Mouse (Mus musculus) MN1 (cell line): Measurements from ENCODE around the gene Atp4b.

Experiments
- DNase-seq: peaks from one replicate; pipeline ENCODE4 v3.0.0-alpha.2; 2016; ENCODE audit warnings: low spot score

Atp4b gene

DNA sequence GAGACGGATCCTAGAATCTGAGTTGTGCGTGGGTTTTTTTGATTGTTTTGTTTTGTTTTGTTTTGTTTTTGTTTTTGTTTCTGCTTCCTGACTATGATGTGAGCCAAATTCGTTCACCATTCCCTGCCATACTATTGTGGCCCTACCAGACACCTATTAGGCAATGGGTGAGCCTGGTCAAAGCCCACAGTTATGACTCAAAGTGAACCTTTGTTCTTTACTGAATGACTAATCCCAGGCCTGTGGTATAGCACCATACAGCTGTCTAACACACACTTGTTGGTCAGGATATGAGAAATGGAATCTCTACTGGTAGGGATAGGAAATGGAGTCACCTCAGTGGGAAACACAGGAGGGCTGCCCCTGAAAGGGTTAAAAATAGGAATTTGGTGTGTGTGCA is 14.1 kb downstream of the Atp4b start:
- DNase-seq, result no peak

DNA sequence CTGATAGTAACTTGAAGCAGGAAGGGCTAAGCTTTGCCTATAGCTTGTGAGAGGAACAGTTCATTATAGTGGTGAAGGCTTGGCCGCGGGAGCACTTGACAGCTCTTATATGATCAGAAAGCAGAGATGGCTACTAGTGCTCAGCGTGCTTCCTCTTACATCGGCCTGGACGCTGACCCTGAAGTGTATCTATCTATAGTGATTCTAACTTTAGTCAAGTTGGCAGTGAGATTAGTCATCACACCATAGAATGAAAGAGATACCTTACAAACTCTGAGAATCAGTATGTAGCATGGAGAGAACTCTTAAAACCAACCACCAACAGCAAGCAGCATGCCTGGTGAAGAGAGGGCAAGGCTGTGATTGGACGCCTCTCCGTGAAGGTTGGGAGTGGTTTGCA is 15.0 kb downstream of the Atp4b start:
- DNase-seq, result no peak

DNA sequence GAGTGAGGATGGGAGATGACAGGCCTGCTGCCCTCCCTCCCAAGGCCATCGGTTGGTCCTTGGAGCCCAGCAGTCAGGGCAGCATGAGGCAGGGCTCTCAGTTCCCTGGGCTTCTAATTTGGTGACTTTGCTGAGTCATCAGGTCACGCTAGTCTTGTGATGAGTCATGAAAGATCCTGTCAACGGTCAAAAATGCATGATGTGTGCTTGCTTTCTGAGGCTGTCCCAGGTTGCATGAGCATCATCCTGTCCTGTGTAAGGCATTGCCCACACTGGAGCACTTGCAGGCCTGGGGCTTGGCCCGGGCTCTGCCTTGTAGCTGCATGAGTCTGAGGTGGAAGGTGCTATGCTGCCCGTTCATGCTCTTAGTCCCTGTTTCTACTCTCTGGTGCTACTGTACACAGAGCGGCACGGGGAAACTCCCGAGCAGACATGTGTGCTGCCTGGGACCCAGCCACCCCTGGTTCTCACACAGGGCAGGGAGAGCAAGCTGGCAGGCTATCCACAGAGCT is 23.4 kb downstream of the Atp4b start:
- DNase-seq, result peak; percentile 80

DNA sequence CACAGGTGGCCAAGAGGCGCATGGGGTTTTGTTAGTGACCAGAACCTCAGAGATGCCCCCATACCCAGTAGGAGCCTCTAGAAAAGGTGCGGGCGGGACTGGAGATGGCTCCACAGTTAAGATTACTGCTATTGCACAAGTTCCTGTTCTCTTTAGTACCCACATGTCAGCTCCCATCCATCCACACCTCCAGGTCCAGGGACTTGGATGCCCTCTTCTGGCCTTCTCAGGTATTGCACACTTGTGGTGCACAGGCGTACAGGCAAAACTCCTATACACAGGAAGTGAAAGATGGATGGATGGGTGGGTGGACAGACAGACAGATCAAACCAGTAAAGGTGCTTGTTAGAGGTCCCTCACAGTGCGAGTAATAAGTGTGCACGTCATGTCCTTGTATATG is 34.8 kb downstream of the Atp4b start:
- DNase-seq, result no peak

DNA sequence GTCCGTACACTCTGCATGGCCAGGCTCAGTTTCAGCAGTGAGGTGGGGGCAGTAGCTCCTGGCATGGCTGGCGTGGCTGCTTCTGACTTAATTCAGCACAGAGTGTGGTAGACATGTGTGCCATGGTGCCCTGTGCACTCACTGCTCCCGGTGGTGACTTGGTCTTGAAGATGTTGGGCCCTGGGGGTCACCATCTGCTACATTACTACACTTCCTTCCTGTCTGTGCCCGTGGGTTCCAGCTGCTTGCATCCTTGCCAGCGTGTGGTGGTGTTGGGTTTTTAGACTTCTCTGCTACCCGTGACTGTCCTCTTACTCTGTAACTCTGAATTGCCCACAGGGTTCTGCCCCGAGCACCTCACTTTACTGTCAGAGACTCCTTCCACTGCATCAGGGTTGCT is 36.4 kb downstream of the Atp4b start:
- DNase-seq, result no peak

DNA sequence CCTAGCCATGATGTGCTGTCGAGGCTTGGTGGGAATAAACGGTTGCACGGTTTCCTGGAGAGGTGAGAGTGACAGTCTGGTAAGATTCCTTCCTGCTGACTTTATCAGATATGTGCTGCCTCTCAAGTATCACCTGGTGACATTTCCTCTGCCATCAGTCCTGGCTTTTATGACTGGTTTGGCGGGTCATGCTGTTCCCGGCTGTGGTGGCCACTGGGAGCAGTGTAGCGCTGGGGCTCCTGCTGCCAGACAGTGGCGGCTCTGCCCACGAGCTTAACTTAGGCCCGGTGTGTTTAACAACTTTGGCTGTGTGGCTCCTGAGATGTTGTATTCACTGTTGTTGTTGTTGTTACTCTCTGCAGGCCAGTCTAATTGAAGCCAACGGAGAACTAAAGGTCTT is 39.9 kb downstream of the Atp4b start:
- DNase-seq, result no peak

DNA sequence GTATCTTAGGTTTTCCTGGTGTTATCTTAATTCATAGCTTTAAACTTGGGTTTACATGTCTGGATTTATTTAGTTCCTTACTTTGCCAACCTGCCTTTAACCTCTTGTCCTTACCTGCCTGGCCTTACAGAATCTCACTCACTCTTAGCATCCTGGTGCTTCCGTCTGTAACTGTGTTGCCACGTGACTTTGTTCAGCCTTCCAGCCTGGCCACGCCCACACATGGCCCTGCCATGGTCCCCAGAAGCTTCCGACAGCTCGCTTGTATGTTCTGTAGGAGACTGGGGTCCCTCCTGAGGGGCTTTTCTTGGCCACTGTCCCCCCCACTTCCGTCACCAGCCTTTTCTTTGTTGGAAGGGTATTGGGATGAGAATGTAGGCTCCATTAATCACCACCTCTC is 40.4 kb downstream of the Atp4b start:
- DNase-seq, result no peak

DNA sequence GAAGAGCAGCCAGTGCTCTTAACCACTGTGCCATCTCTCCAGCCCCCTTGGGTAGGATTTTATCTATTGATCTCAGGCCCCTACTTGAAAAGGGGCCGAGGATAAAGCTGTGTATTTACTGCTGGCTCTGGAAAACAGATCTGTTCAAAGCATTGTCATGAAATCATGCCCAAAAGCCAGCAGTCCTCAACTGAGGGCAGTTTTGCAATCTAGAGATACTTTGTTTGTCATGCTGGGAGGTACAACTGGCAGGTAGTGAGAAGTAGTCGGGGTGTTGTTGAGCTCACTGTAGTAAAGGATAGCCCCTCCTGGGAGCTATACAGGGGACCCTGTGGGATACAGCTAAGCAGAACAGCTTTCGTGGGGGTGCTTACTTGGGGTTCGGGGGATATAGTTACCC is 42.7 kb downstream of the Atp4b start:
- no peak for DNase-seq

DNA sequence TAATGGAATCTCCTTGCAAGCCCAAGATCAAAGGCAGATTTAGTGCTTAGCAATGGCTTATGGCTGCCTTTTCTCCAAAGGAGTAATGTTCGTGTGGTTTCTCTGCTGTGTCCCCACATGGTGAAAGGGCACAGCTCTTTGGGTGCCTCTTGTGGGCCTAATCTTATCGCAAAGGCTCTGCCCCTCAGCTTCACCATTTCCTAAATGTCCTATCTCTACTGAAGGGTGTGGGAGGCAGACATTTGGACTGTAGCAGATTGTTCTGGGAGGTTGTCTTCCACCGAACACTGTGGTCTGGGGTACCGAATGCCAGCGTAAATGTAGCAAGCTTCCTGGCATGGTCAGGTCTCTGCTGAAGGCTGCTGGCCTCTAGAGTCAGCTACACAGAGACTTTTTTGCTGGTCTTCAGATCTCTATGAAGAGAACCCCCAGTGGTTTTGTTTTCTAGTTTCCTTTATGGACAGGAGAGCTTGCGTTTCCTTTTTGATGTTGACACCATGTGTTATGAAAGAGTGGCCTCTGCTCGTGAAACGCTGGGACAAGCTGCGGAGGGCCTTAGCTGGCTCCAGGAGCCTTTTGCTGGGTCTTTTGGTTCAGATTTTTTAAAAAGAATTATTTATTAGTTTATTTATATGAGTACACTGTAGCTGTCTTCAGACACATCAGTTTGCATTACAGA is 43.3 kb downstream of the Atp4b start:
- DNase-seq, result no peak

DNA sequence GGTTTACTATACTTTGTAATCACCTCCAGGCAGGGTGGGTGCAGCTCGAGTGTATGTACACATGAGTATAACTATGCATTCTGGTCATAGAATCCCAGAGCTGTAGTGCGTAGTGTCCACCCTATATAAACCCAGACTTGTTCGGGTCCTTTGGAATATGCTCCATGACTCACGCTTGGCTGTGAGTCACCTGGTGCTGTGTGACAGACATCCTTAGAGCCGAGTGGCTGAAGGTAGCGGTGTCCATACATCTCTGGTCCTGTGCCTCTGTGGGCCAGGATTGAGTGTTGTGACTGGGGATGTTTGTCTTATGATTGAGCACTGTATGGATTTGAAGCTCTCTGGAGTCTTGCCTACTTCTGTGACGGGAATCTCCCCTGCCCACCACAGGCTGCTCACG is 44.0 kb downstream of the Atp4b start:
- DNase-seq, result no peak

DNA sequence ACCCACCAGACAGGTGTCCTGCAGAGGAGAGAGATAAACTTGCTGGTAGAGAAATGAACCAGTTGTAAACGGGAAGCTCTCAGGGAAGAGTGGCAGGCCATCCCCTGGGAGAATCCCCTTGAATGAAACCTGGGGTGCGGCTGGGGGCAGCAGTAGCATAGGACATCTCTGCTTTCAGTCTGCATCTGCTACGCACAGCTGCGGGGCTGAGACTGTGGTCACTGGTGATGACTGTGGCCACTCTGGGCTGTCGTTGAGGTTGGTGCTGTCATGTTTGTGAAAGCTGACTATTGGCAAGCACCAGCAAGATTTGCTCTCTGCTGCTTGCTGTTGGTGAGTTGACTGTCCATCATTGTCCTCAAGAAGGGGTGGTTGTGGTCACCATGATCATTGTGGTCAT is 45.0 kb downstream of the Atp4b start:
- DNase-seq, result no peak

DNA sequence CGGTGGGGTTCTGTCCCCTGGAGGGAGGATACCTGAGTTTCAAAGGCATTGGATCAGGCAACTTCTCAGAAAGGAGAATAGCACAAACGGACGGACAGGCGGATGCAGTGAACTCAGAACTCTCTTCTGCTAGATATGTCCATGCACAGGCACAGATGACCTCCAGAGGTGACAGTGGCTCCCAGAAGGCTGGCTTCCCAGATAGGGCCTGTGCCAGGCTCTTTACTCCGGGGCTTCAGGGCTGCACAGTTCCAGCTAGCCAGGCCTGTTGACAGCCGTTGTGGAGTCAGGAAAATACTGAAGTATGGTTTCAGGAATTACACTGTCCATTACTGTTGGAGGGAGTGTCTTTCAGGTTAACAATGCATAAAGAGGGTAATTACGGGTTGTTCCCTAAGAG is 46.6 kb downstream of the Atp4b start:
- DNase-seq, result no peak

DNA sequence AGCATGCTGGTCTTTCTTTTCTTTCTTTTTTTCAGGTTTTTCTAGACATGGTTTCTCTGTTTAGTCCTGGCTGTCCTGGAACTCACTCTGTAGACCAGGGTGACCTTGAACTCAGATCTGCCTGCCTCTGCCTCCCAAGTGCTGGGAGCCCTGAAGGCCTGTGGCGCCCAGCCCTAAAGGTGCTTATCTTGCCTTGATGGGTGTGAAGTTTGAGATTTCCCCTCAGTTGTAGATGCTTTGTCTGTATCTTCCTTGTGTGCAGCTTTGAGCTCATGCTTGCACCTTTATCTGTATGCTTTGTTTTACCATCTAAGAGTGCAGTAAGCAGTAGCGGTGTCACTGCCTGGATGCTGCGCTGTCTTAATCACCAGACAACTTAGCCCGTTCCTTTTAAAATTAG is 53.5 kb downstream of the Atp4b start:
- no peak for DNase-seq

DNA sequence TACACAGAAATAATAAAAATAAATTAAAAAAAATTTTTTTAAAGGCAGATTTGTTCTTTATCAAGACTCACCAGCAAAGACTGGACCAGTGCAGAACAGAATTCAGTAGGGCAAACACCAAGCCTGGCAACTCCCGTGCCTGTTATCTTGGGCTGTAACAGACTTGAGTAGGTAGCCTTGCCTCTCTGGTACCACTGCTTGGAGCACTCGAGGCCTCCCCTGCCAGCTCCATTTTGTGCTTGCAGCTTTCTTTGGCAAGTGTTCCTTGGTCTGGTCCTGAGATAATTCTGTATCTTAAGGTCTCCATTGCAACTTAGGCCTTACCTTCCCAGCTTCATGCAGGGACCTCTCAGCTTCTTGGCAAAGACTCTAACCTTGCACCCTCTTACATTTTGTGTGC is 54.3 kb downstream of the Atp4b start:
- no peak for DNase-seq

DNA sequence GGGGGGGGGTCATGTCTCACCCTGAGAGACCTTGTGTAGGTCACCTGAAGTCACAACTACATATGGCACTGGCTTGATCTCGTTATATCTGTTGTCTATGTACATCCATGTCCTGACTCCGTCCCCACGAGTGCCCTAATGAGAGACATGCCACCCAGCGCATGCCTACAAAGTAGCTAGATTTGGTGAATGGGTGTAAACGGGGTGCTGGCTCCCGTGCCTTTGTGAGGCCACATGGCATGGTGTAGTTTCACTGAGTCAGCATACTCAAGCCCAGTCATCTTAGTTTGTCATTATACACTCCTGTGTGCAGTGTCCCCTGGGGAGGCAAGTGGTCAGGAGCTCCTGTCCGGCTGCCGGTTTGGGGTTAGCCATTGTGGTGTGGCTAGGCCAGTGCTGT is 56.0 kb downstream of the Atp4b start:
- DNase-seq, result no peak

DNA sequence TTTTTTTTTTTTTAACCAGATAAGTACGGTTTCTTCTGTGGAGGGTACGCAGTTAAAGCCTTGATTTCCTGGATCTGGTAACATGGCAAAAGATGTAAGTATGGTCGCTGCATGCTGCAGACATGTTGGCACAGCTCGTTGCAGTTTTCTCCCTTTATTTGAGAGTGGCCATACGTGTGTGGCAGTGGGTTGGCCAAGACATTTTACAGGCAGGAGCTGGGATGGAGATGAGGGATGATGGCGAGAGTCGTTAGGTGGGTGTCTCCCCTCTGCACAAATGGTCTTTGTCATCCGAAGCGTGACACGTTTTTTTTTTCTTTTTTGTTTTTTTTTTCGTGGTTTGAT is 57.0 kb downstream of the Atp4b start:
- DNase-seq, result peak; percentile 40

DNA sequence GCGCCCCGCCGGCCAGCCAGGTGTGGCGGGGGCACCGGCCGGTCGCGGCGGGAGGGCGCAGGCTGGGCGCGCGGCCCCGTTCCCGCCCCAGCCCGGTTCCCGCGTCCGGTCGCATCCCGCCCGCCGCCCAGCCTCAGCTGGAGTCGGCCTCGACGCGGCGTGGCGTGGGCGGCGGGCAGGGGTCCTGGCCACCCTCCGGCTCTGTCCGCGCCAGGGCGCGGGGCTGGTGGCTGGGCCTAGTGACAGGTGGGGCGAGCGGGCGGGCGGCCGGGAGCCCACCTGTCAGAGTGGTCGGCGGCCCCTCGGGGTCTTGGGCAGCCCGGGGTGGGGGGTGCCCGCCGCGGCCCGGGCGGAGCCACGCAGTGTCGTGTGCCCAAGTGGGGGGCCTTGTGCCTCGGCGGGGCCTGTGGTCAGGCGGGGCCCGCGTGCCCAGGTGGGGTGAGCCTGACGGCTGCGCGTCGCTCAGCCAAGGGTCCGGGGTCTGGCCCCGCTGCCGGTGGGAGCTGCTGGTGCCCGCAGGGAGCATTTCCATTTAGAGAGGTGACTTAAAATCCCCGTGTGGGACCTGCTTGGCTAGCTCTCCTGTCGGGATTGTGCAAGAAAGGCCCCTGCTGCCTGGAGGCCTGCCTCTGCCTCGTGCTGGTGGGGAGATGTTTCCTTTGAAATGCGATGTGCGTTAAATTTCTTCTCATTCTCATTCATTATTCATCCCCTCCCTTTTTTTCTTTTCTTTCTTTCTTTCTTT is 57.6 kb downstream of the Atp4b start:
- DNase-seq, result peak; percentile 58

DNA sequence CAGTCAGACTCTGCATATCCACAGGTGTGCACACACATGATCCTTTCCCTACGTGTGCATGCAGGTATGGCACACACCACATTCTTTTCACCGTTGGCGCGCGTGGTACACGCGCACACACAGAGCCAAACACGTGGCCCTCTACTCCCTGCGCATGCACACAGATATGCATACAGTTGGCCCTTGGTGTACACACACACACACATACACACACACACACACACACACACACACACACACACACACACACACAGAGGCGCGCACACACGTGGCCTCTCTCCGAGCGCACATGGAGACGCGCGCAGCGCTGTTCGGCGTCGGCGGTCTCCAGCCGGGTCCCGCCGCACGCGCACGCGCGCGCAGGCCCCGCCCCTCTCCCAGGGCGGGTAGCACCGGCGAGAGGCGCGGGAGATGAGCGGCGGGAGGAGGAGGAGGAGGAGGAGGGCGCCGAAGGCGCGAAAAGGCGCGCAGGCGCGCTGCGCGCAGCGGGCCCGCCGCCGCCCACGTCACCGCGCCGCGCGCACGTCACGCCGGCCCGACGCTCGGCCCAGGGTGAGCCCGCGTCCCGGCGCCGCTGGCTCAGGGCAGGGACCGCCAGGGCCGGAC is 58.3 kb downstream of the Atp4b start, which contains the start of gene Tfdp1:
Gene Tfdp1, plus strand, starts transcription at position 497 of the 606 bp plus-strand sequence.
- peak; percentile 92 for DNase-seq

DNA sequence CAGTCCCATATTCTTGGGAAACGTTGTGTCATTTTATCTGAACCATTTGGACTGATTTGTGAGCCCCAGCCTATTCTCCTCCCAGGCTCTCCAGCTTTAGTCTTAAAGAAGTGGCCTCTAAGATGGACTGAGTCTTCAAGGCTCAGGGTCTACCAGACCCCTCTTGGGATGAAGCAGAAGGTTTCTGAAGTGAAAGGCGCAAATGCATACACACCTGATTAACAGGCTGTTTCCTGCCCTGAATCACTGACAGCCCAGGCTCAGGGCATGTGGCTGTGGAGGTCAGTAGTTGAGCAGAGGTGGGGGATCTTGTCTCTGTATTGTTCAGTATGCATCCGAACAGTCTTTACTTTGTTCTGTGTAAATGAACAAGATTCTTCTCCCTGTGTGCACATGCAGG is 58.9 kb downstream of the Atp4b start:
- no peak for DNase-seq

DNA sequence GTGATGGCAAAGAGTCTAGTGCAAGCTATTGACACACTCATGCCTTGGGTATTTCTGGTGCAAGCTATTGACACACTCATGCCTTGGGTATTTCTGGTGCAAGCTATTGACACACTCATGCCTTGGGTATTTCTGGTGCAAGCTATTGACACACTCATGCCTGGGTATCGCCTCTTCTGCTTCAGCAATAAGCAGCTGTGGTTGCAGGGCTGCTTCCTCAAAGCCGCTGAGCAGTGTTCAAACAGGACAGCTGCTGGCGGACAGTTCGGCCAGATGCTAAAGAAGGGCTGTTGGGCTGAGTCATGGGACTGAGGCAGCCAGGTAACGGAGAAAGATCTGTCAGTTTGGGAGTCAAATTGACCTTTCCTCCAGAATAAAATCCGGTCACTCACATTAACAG is 59.4 kb downstream of the Atp4b start:
- DNase-seq, result peak; percentile 41
